Mouse (Mus musculus): ENCODE results near the gene Kbtbd3.

Gene Kbtbd3

GRCm38 (mm10) chr9:4309351-4310085 lies at the start of gene Kbtbd3, which contains the start of gene Aasdhppt:
Gene Kbtbd3 (plus strand): TSS chr9:4309833.
Gene Aasdhppt (minus strand): TSS chr9:4309471.
- peak; percentile 99 for DNase-seq

- no peak for DNase-seq
Observed at GRCm38 (mm10) chr9:4259841-4260745, 49.5 kb upstream of the Kbtbd3 start.

- no peak for DNase-seq
Observed at GRCm38 (mm10) chr9:4260746-4261090, 48.9 kb upstream of the Kbtbd3 start.

GRCm38 (mm10) chr9:4266881-4267280 lies 42.8 kb upstream of the Kbtbd3 start:
- no peak for DNase-seq

GRCm38 (mm10) chr9:4283850-4284249 lies 25.8 kb upstream of the Kbtbd3 start:
- no peak for DNase-seq

- DNase-seq, result no peak
Observed at GRCm38 (mm10) chr9:4300466-4300865, 9.2 kb upstream of the Kbtbd3 start.

- no peak for DNase-seq
Observed at GRCm38 (mm10) chr9:4304867-4305266, 4.8 kb upstream of the Kbtbd3 start.

GRCm38 (mm10) chr9:4308628-4309350 lies 844 bp upstream of the Kbtbd3 start:
- peak in 1 of 2 experiments; percentile 1 for DNase-seq

- DNase-seq, result no peak
Observed at GRCm38 (mm10) chr9:4310706-4311105, 1.1 kb downstream of the Kbtbd3 start.

GRCm38 (mm10) chr9:4311162-4311561 lies 1.5 kb downstream of the Kbtbd3 start:
- no peak for DNase-seq

GRCm38 (mm10) chr9:4313946-4314345 lies 4.3 kb downstream of the Kbtbd3 start:
- DNase-seq, result no peak

- no peak for DNase-seq
Observed at GRCm38 (mm10) chr9:4315746-4316145, 6.1 kb downstream of the Kbtbd3 start.

GRCm38 (mm10) chr9:4318939-4319721 lies 9.5 kb downstream of the Kbtbd3 start:
- no peak for DNase-seq

GRCm38 (mm10) chr9:4353163-4353562 lies 43.5 kb downstream of the Kbtbd3 start:
- no peak for DNase-seq

GRCm38 (mm10) chr9:4375828-4376639 lies 66.4 kb downstream of the Kbtbd3 start, which contains the start of gene Msantd4:
Gene Msantd4 (plus strand): TSS chr9:4376562.
- peak; percentile 98 to 99 for DNase-seq

GRCm38 (mm10) chr9:4376640-4377120 lies 67.0 kb downstream of the Kbtbd3 start:
- no peak for DNase-seq
